8 mouse cellular contexts compared by ENCODE assay signal in the genomic region with DNA sequence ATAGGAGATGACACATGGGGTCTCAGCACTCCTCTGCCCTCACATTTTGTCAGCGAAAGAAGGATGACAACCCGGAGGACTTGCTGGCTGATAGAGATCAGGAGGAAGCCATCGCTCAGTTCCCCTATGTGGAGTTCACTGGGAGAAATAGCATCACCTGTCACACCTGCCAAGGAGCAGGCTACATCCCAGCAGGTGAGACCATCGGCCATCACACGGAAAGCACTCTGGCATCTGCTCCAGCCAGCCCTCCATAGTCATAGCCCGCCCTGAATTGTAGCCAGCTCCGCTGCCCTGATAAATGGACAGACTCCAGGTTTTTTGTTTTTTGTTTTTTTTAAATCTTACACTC. TPM values are rescaled to one million over a fixed set of nuclear protein-coding genes. Genes with fewer than 3 reads are reported as not detected.
A peak's percentile ranks its signal among the peaks of the same experiment; 100 is the strongest.
DNase-seq lines count a peak whose midpoint lies in the region; ATAC-seq lines count a peak whose summit lies in the region.

No protein-coding gene starts in this region.

- peak; percentile 53 for ATAC-seq in hindbrain, embryonic 16.5 days
- ATAC-seq in neural tube, embryonic 12.5 days (ENCODE audit: low FRiP score, low read depth) = 0 out of 2 replicates have a peak, but pooled peaks have one; percentile 11
- no peak for ATAC-seq in granulocyte monocyte progenitor cell, adult 5-6 weeks (replicated peaks; ENCODE audit: poor library complexity, severe bottlenecking)

- H3K9ac ChIP-seq in hindbrain, embryonic 16.5 days (ENCODE audit: low read depth, low read length) = peak overlapping the region; percentile 86
- peak overlapping the region; percentile 67 for H3K9ac ChIP-seq in neural tube, embryonic 12.5 days

- H3K4me3 ChIP-seq in hindbrain, embryonic 16.5 days (ENCODE audit: low read length) = peak overlapping the region; percentile 76
- peak overlapping the region; percentile 57 for H3K4me3 ChIP-seq in neural tube, embryonic 12.5 days

- peak; percentile 27 for DNase-seq in left cerebral cortex, postnatal 4 days
- no peak for DNase-seq in left cerebral cortex, adult 8-10 months (ENCODE audit: low spot score in 2 of 2)
- peak; percentile 62 to 67 for DNase-seq in cerebellum, postnatal 10 days
- no peak for DNase-seq in right cerebral cortex, postnatal 25 days
- no peak for DNase-seq in adrenal gland, postnatal 10 days

- peak overlapping the region; percentile 87 for H3K27ac ChIP-seq in hindbrain, embryonic 16.5 days (ENCODE audit: low read depth, low read length)
- no peak overlapping the region for H3K27ac ChIP-seq in neural tube, embryonic 12.5 days

- 11% methylated on average over 7 of the region's 7 CpGs for WGBS in hindbrain, embryonic 16.5 days
- 23% methylated on average over 7 of the region's 7 CpGs for WGBS in neural tube, embryonic 12.5 days

- peak overlapping the region; percentile 87 for H3K4me2 ChIP-seq in hindbrain, embryonic 16.5 days (ENCODE audit: low read length)
- H3K4me2 ChIP-seq in neural tube, embryonic 12.5 days (replicated peaks) = peak overlapping the region; percentile 81

- H3K9me3 ChIP-seq in hindbrain, embryonic 16.5 days (ENCODE audit: control insufficient read depth, low read length) = no peaks in the 10 kb centered on the region
- H3K9me3 ChIP-seq in neural tube, embryonic 12.5 days = no peaks in the 10 kb centered on the region

- no peaks in the 10 kb centered on the region for H3K36me3 ChIP-seq in hindbrain, embryonic 16.5 days (ENCODE audit: control insufficient read depth, insufficient read depth, low read length)
- peaks cover 5% of the 10 kb centered on the region; the same call in 1 of the 2 replicates for H3K36me3 ChIP-seq in neural tube, embryonic 12.5 days

- intact Hi-C loops in left cerebral cortex, postnatal 4 days (cut with DNase I) = no loop called here

- peaks cover 6% of the 10 kb centered on the region; the same call in 1 of the 2 replicates for H3K4me1 ChIP-seq in hindbrain, embryonic 16.5 days (ENCODE audit: control insufficient read depth, insufficient read depth, low read depth, low read length)
- peaks cover 6% of the 10 kb centered on the region for H3K4me1 ChIP-seq in neural tube, embryonic 12.5 days

- H3K27me3 ChIP-seq in hindbrain, embryonic 16.5 days (replicated peaks; ENCODE audit: control insufficient read depth, insufficient read depth, low read length) = no peaks in the 10 kb centered on the region
- no peaks in the 10 kb centered on the region for H3K27me3 ChIP-seq in neural tube, embryonic 12.5 days (replicated peaks)

RNA-seq across cellular contexts. Expression of a gene that starts 0.8 kb away (rescaled TPM):
- 10 to 100 TPM; 18.0 to 20.1 TPM for total RNA-seq in left cerebral cortex, postnatal 4 days (2021)
- 10 to 100 TPM; 32.2 to 37.7 (median 34.1) TPM for total RNA-seq in left cerebral cortex, adult 8-10 months (2022)
- polyA plus RNA-seq in hindbrain, embryonic 16.5 days (2015; fragmentation: Nextera tagmentation; extraction: Ambion mirVana) = 58.3 and 60.6 TPM in 2 replicates
- polyA plus RNA-seq in neural tube, embryonic 12.5 days (2016; fragmentation: Nextera tagmentation; extraction: Ambion mirVana) = 50.2 and 50.8 TPM in 2 replicates
- total RNA-seq in granulocyte monocyte progenitor cell, adult 5-6 weeks (2014; fragmentation: Nextera tagmentation) = 48.8 and 61.7 TPM in 2 replicates
- 29.0 and 32.7 TPM in 2 replicates for total RNA-seq in granulocyte monocyte progenitor cell, adult 5-6 weeks (2017)
- total RNA-seq in adrenal gland, postnatal 10 days (2021) = 10 to 100 TPM; 38.1 to 49.5 TPM

RNA-seq across cellular contexts. Expression of a gene that starts 39.7 kb away (rescaled TPM):
- total RNA-seq in left cerebral cortex, postnatal 4 days (2021) = 1 to 10 TPM; 2.5 to 5.4 TPM
- 1 to 10 TPM; 1.3 to 2.2 (median 1.6) TPM for total RNA-seq in left cerebral cortex, adult 8-10 months (2022)
- 11.9 and 43.4 TPM in 2 replicates for polyA plus RNA-seq in hindbrain, embryonic 16.5 days (2015; fragmentation: Nextera tagmentation; extraction: Ambion mirVana)
- 182 and 193 TPM in 2 replicates for polyA plus RNA-seq in neural tube, embryonic 12.5 days (2016; fragmentation: Nextera tagmentation; extraction: Ambion mirVana)
- not detected in 2 replicates for total RNA-seq in granulocyte monocyte progenitor cell, adult 5-6 weeks (2014; fragmentation: Nextera tagmentation)
- total RNA-seq in granulocyte monocyte progenitor cell, adult 5-6 weeks (2017) = not detected in 2 replicates
- 10 to 100 TPM in 1 of 2 experiments, under 1 TPM in 1; 0.33 to 17.3 TPM for total RNA-seq in adrenal gland, postnatal 10 days (2021)

RNA-seq across cellular contexts. Expression of a gene that starts 54.4 kb away (rescaled TPM):
- under 1 TPM in 1 of 2 experiments, not detected in 1; 0.08 TPM for total RNA-seq in left cerebral cortex, postnatal 4 days (2021)
- 1 to 10 TPM in 1 of 4 experiments, under 1 TPM in 3; 0.36 to 1.4 (median 0.64) TPM for total RNA-seq in left cerebral cortex, adult 8-10 months (2022)
- 0.17 and 0.26 TPM in 2 replicates for polyA plus RNA-seq in hindbrain, embryonic 16.5 days (2015; fragmentation: Nextera tagmentation; extraction: Ambion mirVana)
- polyA plus RNA-seq in neural tube, embryonic 12.5 days (2016; fragmentation: Nextera tagmentation; extraction: Ambion mirVana) = 0.09 and 0.41 TPM in 2 replicates
- total RNA-seq in granulocyte monocyte progenitor cell, adult 5-6 weeks (2014; fragmentation: Nextera tagmentation) = 12.9 and 25.6 TPM in 2 replicates
- total RNA-seq in granulocyte monocyte progenitor cell, adult 5-6 weeks (2017) = 2.3 and 2.5 TPM in 2 replicates
- 1 to 10 TPM; 5.3 to 5.4 TPM for total RNA-seq in adrenal gland, postnatal 10 days (2021)

Comparison
In these comparisons a context has a peak if more than half of its experiments do, and no peak if none do; other contexts are left out.
1. DNase-seq: peak in left cerebral cortex, postnatal 4 days (single experiment) and cerebellum, postnatal 10 days (2 of 2); none in left cerebral cortex, adult 8-10 months (0 of 2), right cerebral cortex, postnatal 25 days (single experiment) and adrenal gland, postnatal 10 days (single experiment).